Mouse (Mus musculus): ENCODE measurements at regions not wholly inside any gene's neighbourhood (a gene's known extent, or its start where the extent isn't known, plus 50 kb on each side); places are given as distances from the start of the nearest gene placed in this dataset.

- DNase-seq (ENCODE audit: low spot score in 2 of 2): no peak
Measured at GRCm38 (mm10) chr14:78372102-78372501, 64.3 kb upstream of the Tnfsf11 start.

DNA sequence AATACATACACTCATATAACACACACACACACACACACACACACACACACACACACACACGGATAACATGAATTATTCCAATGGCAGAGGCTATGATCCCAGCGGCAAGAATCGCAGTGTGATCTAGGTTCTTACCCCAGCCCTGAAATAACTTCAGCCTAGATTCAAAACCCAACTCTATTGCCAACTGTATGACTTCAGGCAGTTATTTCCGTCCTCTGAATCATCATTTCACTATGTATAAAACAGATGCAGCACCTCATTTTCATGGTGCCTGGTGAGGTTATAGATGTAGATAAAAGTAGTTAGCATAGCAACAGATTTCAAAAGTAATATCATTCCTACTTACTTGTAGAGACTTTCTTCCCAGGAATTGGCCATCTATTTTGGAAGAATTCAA, 61.0 kb upstream of the Tnfsf11 start:
- no peak for DNase-seq (ENCODE audit: low spot score in 2 of 2)

- DNase-seq (ENCODE audit: low spot score in 2 of 2): no peak
Measured at GRCm38 (mm10) chr14:78364822-78365221, 57.0 kb upstream of the Tnfsf11 start.

DNA sequence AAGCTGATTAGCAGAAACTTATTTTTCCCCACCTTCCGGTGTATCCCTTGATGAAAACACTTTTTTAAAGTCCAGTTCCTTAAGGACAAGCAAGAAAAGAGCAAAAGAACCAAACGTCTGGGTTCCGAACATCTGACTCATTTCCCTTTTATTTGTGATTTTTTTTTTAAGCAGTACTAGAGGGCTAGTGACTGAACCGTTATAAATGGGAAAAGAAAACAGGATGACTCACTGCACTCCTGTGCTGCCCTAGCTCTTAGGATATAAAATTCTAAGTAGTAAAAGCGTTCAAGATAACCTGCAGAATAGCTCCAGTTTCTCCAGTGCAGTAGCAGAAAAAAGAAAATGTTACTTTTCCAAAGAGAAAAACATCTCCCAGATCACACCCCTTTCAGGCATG, 55.3 kb upstream of the Tnfsf11 start:
- no peak for DNase-seq (ENCODE audit: low spot score in 2 of 2)

Measured in frontal cortex, postnatal 14 days (tissue).